Mouse (Mus musculus) urinary bladder, postnatal 25 days (tissue): ENCODE results near the gene Traf7.
A peak's percentile ranks its signal among the peaks of the same experiment; 100 is the strongest.

ENCODE experiments used
- DNase-seq: peaks from one replicate; pipeline ENCODE4 v3.0.0; 2022; ENCODE audit warnings: low spot score

Traf7 gene

DNA sequence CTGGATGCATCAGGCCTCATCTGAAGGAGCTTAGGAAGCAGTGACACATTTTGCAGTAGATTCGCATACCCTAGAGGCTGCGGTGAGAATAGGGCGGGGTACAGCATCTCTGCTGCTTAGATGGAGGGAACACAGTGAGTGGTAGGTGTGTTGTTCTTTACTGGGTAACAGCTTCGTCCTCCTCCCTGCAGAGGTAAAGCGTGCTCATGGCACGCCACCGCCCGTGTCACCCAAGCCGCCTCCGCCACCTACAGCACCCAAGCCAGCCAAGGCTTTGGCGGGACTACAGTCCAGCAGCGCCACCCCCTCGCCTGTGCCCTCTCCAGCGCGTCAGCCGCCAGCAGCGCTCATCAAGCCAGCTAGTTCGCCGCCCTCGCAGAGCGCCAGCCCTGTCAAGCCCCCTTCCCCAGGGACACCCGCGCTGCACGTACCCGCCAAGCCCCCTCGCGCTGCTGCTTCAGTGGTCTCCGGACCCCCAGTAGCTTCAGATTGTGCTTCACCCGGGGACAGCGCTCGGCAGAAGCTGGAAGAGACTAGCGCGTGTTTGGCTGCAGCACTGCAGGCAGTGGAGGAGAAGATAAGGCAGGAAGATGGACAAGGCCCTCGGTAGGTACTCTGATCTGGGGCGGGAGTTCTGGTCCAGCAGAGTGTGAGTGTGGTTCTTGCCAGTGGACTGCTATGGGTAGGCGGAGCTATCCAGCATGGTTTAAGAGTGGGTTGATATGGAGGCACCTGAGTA lies 21.2 kb downstream of the Traf7 start:
- DNase-seq, result no peak

- no peak for DNase-seq
Observed at GRCm38 (mm10) chr17:24505286-24505955, 22.3 kb downstream of the Traf7 start.

DNA sequence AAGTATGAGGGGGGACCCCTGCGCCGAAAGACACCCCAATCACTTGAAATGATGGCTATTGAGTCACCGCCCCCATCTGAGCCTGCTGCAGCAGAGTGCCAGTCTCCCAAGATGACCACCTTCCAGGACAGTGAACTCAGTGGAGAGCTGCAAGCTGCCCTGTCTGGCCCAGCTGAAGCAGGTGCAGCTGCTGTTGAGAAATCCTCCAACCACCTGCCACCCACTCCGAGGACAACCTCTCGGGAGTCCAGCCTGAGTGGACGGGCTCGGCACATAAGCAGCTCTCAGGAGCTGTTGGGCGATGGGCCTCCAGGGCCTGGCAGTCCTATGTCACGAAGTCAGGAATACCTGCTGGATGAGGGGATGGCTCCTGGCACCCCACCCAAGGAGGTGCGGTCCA lies 23.7 kb downstream of the Traf7 start:
- no peak for DNase-seq

DNA sequence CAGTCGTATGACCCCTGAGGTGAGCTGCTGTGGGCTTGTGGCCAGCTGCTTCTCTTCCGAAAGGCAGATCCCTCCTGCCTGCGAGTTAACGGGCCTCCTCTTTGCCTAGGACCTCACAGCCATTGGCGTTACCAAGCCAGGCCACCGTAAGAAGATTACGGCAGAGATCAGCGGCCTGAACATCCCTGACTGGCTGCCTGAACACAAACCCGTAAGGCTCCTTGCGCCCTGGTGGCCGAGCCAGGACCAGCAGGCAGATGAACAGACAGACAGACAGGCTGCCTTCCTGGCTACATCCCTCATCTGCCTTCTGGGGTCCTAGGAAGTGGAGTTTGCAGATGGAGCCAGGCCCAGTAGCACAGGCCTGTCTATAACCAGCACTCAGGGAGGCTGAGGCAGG lies 25.5 kb downstream of the Traf7 start:
- DNase-seq, result no peak

DNA sequence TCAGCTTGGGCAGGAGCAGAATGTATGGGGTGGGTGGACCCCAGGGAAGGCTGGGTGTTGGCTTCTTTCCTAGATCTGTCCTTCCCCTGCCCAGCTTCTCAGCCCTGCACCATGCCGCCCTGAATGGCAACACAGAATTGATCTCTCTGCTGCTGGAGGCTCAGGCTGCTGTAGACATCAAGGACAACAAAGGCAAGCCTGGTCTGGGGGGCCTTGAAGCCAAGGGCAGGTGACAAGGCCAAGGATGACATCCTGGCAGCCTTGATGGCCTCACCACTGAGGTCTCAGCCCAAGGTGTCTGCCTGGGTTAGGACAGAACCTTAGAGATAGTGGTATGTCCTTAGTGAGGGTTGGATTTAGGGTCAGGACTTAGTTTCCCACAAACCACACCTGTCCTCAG lies 31.7 kb downstream of the Traf7 start:
- no peak for DNase-seq

DNA sequence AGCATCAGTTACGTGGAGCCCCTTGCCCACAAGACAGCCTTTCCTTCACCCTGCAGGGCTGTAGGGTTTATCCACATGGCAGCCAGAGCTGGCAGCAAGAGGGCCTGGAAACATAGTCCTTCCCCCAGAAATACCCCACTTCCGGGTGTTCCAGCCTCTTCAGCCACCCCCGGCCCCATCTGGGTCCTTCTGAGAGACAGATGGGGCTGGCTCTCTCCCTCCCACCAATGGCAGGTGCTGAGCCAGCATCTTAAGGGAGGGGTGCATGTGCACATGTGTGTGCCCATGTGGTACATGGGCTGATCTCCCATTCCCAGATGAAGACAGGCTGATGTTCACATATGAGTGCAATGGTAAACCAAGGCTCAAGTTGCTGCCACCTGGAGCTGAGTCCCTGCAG lies 32.3 kb downstream of the Traf7 start:
- DNase-seq, result no peak

DNA sequence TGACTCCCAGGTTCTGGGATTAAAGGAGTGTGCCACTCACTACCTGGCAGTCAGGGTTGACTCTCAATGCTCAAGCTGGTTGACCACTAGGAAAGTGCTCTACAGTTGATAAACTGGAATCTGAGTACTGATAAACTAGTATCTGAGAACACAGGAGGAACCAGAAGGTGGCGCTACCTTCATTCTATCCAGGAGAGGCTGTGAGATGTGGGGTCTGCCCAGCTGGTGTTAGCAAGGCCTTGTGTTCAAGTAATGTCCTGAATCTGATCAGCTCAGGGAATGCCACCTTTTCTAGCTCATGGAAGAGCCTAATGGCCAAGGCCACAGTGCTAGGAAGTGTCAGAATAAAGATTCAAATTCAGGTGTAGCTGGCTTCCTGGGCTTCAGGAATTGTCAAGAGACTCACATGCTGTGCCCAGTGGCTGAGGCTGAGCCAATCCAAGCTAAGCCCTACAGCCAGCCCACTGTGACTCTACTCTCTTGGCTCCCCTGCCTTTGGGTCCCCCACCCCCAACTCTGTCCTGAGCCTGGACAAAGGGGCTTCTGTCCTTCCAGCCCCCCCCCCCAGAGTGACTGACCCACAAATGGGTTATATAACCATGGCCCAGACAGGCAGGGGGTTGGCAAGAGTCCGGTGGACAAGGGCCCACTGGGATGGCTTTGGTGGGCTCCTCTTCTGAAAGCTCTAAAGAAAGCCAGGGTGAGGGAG lies 33.0 kb downstream of the Traf7 start:
- peak; percentile 43 for DNase-seq

- no peak for DNase-seq
Observed at GRCm38 (mm10) chr17:24490399-24490798, 37.3 kb downstream of the Traf7 start.

DNA sequence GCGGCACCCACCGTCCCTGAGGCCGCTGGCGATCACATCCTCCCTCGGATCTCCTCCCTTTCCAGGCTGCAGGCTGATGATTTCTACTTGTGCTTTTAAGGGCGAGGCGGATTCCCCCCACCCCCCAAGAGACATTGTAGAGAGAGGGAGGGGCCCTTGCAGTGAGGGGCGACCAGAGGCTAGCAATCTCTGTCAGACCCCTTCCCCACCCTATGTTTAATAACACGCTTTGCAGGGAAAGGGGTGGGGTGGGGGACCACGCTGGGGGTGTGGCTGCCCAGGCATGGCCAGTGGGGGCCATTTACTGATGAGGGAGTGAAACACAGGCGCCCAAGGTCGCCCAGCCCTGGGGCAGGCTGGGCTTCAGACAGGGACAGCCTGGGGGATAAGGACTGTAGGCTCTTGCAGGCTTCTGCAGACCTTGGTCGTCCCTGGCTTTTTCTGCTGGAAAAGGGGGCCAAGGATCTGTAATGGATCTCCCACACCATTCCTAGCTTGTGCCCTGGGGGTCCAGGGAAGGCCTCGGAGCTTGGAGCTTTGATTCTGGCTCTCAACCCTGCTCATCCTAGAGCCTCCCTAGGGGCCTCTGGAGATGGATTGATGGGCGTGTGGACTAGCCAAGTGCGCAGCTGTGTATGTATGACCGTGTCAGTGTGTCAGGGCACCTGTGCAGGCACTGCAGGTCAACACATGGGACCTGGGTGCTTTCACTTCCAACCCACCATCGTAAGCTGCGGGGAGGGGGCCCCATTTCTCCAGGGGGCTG lies 38.3 kb downstream of the Traf7 start:
- DNase-seq, result no peak

- DNase-seq, result peak; percentile 34
Observed at GRCm38 (mm10) chr17:24488662-24489264, 39.0 kb downstream of the Traf7 start.

DNA sequence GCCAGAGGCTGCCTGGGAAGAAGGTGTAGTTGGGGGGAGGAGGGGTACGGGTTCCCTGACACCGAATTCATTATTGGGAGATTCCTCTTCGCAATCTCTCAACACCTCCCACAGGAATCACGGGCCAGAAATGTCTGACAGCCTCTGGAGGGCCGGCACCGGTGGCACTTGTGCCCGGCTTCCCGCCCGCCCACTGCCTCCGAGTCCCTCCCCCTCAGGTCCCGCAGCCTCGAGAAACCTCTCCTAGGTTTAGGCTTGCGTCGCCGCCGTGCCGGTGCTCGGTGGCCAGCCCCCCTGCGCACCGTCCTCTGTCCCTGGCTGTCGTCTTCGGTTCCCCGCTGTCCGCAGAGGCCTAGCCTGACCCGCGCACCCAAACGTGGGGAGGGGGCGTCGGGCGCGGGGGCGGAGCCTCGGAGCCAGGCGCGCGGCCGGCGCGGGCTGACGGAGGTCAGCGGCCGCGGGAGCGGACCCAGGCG lies 39.5 kb downstream of the Traf7 start, which contains the start of gene Caskin1:
Gene Caskin1 (plus strand): TSS at position 416 of the 476 bp plus-strand sequence.
- no peak for DNase-seq

- DNase-seq, result no peak
Observed at GRCm38 (mm10) chr17:24485090-24485860, 42.5 kb downstream of the Traf7 start.

DNA sequence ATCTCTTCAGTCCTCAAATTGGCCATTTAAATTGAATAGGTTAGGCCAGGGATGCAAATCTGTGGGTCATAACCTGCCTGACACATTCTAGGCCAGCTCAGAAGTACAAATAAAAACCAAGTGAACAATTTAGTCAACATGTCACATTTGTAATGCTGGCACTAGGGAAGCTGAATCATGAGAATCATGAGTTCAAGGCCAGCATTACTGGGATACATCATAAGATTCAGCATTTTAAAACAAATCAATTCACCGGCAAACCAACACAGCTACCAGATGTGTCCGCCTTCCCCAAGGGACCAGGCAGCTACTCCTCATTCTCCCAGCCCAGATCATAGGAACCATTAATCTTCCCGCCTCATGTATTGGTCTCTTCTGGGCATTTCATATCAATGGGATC lies 44.2 kb downstream of the Traf7 start:
- no peak for DNase-seq

GRCm38 (mm10) chr17:24481027-24481815 lies 46.5 kb downstream of the Traf7 start:
- no peak for DNase-seq

- no peak for DNase-seq
Observed at GRCm38 (mm10) chr17:24480201-24480826, 47.4 kb downstream of the Traf7 start.

DNA sequence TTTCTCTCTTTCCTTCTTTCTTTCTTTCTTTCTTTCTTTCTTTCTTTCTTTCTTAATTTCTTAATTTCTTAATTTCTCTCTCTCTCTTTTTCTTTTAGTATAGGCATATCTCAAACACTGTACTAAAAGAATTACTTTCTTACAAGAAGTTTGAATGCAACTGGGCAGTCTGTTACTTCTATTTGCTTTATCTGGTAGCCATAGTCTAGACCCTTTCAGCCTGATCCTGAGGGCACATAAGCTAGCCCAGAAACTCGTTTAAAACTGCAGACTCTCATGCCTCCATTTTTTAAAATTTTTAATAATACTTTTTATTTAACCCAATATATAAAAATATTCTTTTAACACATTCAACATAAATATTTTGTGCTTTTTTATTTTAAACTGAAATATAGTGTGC lies 48.3 kb downstream of the Traf7 start:
- DNase-seq, result no peak

GRCm38 (mm10) chr17:24478663-24479380 lies 48.9 kb downstream of the Traf7 start, which contains the start of gene Mlst8:
Mlst8 (minus strand) TSS chr17:24479078.
- DNase-seq, result peak; percentile 97

GRCm38 (mm10) chr17:24477985-24478600 lies 49.6 kb downstream of the Traf7 start:
- no peak for DNase-seq
